ENCODE assay signal across 12 mouse cellular contexts in the genomic region with DNA sequence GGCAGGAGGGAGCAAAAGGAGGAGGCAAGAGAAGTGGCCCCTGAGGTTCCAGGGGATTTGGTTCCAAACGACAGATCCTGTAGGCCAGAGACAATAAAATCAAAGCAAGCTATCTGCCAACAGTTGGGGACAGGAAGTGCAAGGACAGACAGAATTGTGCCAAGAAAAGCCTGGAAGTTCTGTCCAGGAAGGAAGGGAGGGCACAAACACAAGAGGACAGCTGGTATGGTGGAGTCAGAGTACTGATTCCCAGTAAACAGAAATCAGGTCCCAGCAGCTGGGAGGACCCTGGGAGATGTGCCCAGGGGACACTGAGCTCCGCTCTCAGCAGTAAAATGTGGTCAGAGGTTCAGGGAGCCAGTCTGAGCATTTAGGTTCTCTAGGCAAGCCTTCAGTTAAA. TPM values are rescaled to one million over a fixed set of nuclear protein-coding genes. Genes with fewer than 3 reads are reported as not detected.
DNase-seq lines count a peak whose midpoint lies in the region; ATAC-seq and TF ChIP-seq lines count a peak whose summit lies in the region.
"Had no signal": no experiment of that assay in that cellular context is flagged by ENCODE, and none has a peak within 500 bp of the region (broad histone marks: within the 10 kb centered on the region; RNA-seq: fewer than 3 reads in every experiment).

No protein-coding gene starts in this region.

- H3K36me3 ChIP-seq in kidney, adult 2 months (ENCODE audit: control insufficient read depth, insufficient read depth, low read length), result no peaks in the 10 kb centered on the region
- no peaks in the 10 kb centered on the region for H3K36me3 ChIP-seq in kidney, embryonic 14.5 days (ENCODE audit: control insufficient read depth, insufficient read depth, low read length)
- H3K36me3 ChIP-seq in embryonic facial prominence, embryonic 15.5 days, result no peaks in the 10 kb centered on the region
- H3K36me3 ChIP-seq: limb, embryonic 12.5 days; midbrain, embryonic 15.5 days had no signal

- ATAC-seq in kidney, embryonic 14.5 days (ENCODE audit: low FRiP score, low TSS enrichment), result no peak
- no peak for ATAC-seq in embryonic facial prominence, embryonic 15.5 days (ENCODE audit: insufficient number of reproducible peaks, low FRiP score, low TSS enrichment, low read depth)
- ATAC-seq: midbrain, embryonic 15.5 days had no signal

- no peak overlapping the region for H3K4me3 ChIP-seq in kidney, adult 2 months (ENCODE audit: insufficient read depth, low read depth, low read length)
- no peak overlapping the region for H3K4me3 ChIP-seq in kidney, embryonic 14.5 days (ENCODE audit: low read length)
- H3K4me3 ChIP-seq in embryonic facial prominence, embryonic 15.5 days (replicated peaks), result no peak overlapping the region
- H3K4me3 ChIP-seq: erythroblast, embryonic 14.5 days; limb, embryonic 12.5 days; midbrain, embryonic 15.5 days had no signal

- intact Hi-C loops in heart, postnatal 14 days (cut with DNase I), result loop anchor here (5.0 kb wide), 1 partner anchor 36 kb away; the partner anchor contains the start of gene Galnt18

- no peaks in the 10 kb centered on the region for H3K27me3 ChIP-seq in kidney, adult 2 months (replicated peaks; ENCODE audit: control insufficient read depth, insufficient read depth, low read length)
- no peaks in the 10 kb centered on the region for H3K27me3 ChIP-seq in kidney, embryonic 14.5 days (ENCODE audit: control insufficient read depth, insufficient read depth, low read length)
- H3K27me3 ChIP-seq in embryonic facial prominence, embryonic 15.5 days, result no peaks in the 10 kb centered on the region
- H3K27me3 ChIP-seq: limb, embryonic 12.5 days; midbrain, embryonic 15.5 days had no signal

- TF ChIP-seq POLR2A in kidney, adult 2 months (IDR thresholded peaks at IDR 0.05; ENCODE audit: low read depth, low read length), result no peak

- H3K4me2 ChIP-seq in kidney, embryonic 14.5 days (replicated peaks; ENCODE audit: low read depth, low read length), result no peak overlapping the region
- no peak overlapping the region for H3K4me2 ChIP-seq in embryonic facial prominence, embryonic 15.5 days (replicated peaks)
- H3K4me2 ChIP-seq: limb, embryonic 12.5 days; midbrain, embryonic 15.5 days had no signal

- H3K9me3 ChIP-seq in kidney, embryonic 14.5 days (ENCODE audit: control insufficient read depth, low read length), result no peaks in the 10 kb centered on the region
- H3K9me3 ChIP-seq in embryonic facial prominence, embryonic 15.5 days (replicated peaks), result no peaks in the 10 kb centered on the region
- H3K9me3 ChIP-seq: limb, embryonic 12.5 days; midbrain, embryonic 15.5 days had no signal

- WGBS in kidney, adult 2 months, result 35% methylated on average over 2 of the region's 2 CpGs
- 29% methylated on average over 2 of the region's 2 CpGs for WGBS in kidney, embryonic 14.5 days
- WGBS in embryonic facial prominence, embryonic 15.5 days, result 43% methylated on average over 2 of the region's 2 CpGs

- no peak for TF ChIP-seq CTCF in kidney, adult 2 months (conservative IDR thresholded peaks at IDR 0.05; ENCODE audit: insufficient read depth, insufficient read length, low read depth, low read length)

- H3K27ac ChIP-seq in kidney, adult 2 months (ENCODE audit: insufficient read depth, low read depth, low read length), result no peak overlapping the region
- no peak overlapping the region for H3K27ac ChIP-seq in kidney, embryonic 14.5 days (ENCODE audit: low read depth, low read length)
- H3K27ac ChIP-seq in embryonic facial prominence, embryonic 15.5 days (replicated peaks), result 0 out of 2 replicates have a peak overlapping the region, but pooled peaks have one; percentile 34
- H3K27ac ChIP-seq: limb, embryonic 12.5 days; midbrain, embryonic 15.5 days had no signal

- peak; percentile 70 for DNase-seq in kidney, adult 2 months
- DNase-seq in heart, postnatal 14 days, result peak; percentile 32 to 35
- DNase-seq in lung, postnatal 14 days, result peak; percentile 60
- no peak for DNase-seq in ovary, adult 18-20 months (ENCODE audit: low spot score)
- no peak for DNase-seq in retina, embryonic 14.5 days (ENCODE audit: low spot score)
- no peak for DNase-seq in urinary bladder, postnatal 36 days (ENCODE audit: low spot score in 2 of 2)
- DNase-seq: right cerebral cortex, postnatal 25 days had no signal

- H3K4me1 ChIP-seq in kidney, adult 2 months (ENCODE audit: control insufficient read depth, insufficient read depth, low read length), result peaks cover 25% of the 10 kb centered on the region
- H3K4me1 ChIP-seq in kidney, embryonic 14.5 days (ENCODE audit: control insufficient read depth, insufficient read depth, low read length), result peaks cover 24% of the 10 kb centered on the region
- H3K4me1 ChIP-seq in embryonic facial prominence, embryonic 15.5 days, result peaks cover 48% of the 10 kb centered on the region

- no peak overlapping the region for H3K9ac ChIP-seq in kidney, embryonic 14.5 days (ENCODE audit: low read depth, low read length)
- H3K9ac ChIP-seq in embryonic facial prominence, embryonic 15.5 days, result no peak overlapping the region
- H3K9ac ChIP-seq: limb, embryonic 12.5 days; midbrain, embryonic 15.5 days had no signal

RNA-seq across cellular contexts. Expression of gene Galnt18, which starts 38.2 kb away (rescaled TPM):
- polyA plus RNA-seq in kidney, adult 2 months (2012; rRNA removed), result 34.9 and 38.8 TPM in 2 replicates
- 11.3 and 17.8 TPM in 2 replicates for polyA plus RNA-seq in kidney, embryonic 14.5 days (2014; fragmentation: Nextera tagmentation; extraction: Ambion mirVana)
- polyA plus RNA-seq in embryonic facial prominence, embryonic 15.5 days (2015; fragmentation: Nextera tagmentation; extraction: Ambion mirVana), result 30.0 and 30.3 TPM in 2 replicates
- total RNA-seq in heart, postnatal 14 days (2021), result 10 to 100 TPM; 16.7 to 16.8 TPM
- polyA plus RNA-seq: erythroblast, embryonic 14.5 days had no signal

Comparison
In these comparisons a context has a peak if more than half of its experiments do, and no peak if none do; other contexts are left out.
1. DNase-seq: peak in kidney, adult 2 months (single experiment), heart, postnatal 14 days (2 of 2) and lung, postnatal 14 days (single experiment); none in ovary, adult 18-20 months (single experiment), retina, embryonic 14.5 days (single experiment) and urinary bladder, postnatal 36 days (0 of 2).